Mouse (Mus musculus) ES-E14 (cell line): Measurements from ENCODE around the gene Arhgef40.

Experiments
- CHD2 ChIP-seq: IDR thresholded peaks from 2 replicates; pipeline ENCODE4 v1.6.1; 2014; ENCODE audit warnings: mild to moderate bottlenecking, low read depth, low read length, inconsistent platforms
- HCFC1 ChIP-seq: IDR thresholded peaks from 2 replicates; pipeline ENCODE4 v1.6.1; 2012; ENCODE audit warnings: low read length, inconsistent platforms, borderline replicate concordance; ENCODE audit not compliant: insufficient read depth
- MAFK ChIP-seq: IDR thresholded peaks from 2 replicates; pipeline ENCODE4 v1.6.1; 2014; ENCODE audit warnings: mild to moderate bottlenecking, low read depth, low read length, inconsistent platforms; ENCODE audit not compliant: insufficient read depth
- ZC3H11A ChIP-seq: IDR thresholded peaks from 2 replicates; pipeline ENCODE4 v1.6.1; 2012; ENCODE audit warnings: low read depth, mild to moderate bottlenecking, inconsistent platforms, low read length, borderline replicate concordance
- ZNF384 ChIP-seq: IDR thresholded peaks from 2 replicates; pipeline ENCODE4 v1.6.1; 2012; ENCODE audit warnings: low read depth, low read length, inconsistent platforms

DNA sequence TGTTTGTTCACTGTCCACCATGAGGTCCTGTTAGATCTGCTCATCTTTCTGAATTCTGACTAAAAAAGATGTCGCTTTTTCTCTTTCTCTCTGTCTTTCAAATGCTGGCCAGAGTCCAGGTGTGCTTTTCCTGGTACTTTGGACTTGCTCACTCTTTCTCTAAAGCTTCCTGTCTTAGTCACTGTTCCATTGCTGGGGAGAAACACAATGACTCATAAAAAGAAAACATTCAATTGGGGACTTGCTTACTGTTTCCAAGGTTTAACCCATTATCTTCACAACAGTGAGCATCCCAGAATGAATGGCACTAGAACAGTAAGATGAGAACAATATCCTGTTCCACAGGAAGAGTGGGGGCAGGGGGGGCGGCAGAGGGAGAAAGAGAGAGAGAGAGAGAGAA lies 24.2 kb upstream of the Arhgef40 start:
- TF ChIP-seq CHD2 = no peak
- TF ChIP-seq ZNF384 = no peak
- no peak for TF ChIP-seq HCFC1
- TF ChIP-seq ZC3H11A = no peak
- TF ChIP-seq MAFK = no peak
